Comparison of ENCODE assay signal across 16 mouse cellular contexts in genomic region chr11:67670031-67670430, GRCm38 (mm10). TPM values are rescaled to one million over a fixed set of nuclear protein-coding genes. Genes with fewer than 3 reads are reported as not detected.
"Had no signal": no experiment of that assay in that cellular context is flagged by ENCODE, and none has a peak within 500 bp of the region (broad histone marks: within the 10 kb centered on the region; RNA-seq: fewer than 3 reads in every experiment).

No protein-coding gene starts in this region.

- H3K27ac ChIP-seq: kidney, postnatal 0 days; limb, embryonic 15.5 days; liver, embryonic 12.5 days; lung, embryonic 15.5 days; macrophage; midbrain, embryonic 15.5 days; neural tube, embryonic 12.5 days had no signal

- DNase-seq: kidney, adult 9 months; kidney, postnatal 4 days; layer of hippocampus, adult 9-11 months; layer of hippocampus, postnatal 36 days; lung, postnatal 14 days; retina, postnatal 1 day; thymus, postnatal 4 days had no signal

- H3K4me3 ChIP-seq: limb, embryonic 15.5 days; liver, embryonic 12.5 days; lung, embryonic 15.5 days; megakaryocyte, embryonic 14.5 days; midbrain, embryonic 15.5 days; neural tube, embryonic 12.5 days had no signal

RNA-seq across cellular contexts. Expression of gene Rcvrn, which starts 25.1 kb away (rescaled TPM):
- total RNA-seq: monocyte, adult 5-6 weeks had no signal
